Mouse (Mus musculus) heart, adult 2 months (tissue): Measurements from ENCODE around the gene Pom121l2. TPM values are rescaled to one million over a fixed set of nuclear protein-coding genes. Genes with fewer than 3 reads are reported as not detected.

Experiments used
- DNase-seq, 2 experiments: peaks; one replicate each; pipeline ENCODE4 v3.0.0; 2021
- H3K27ac ChIP-seq: fragments of 200-600 bp; 2 replicates; pipeline ENCODE4 v1.8.1; 2022
- H3K27me3 ChIP-seq: fragments of 200-500 bp; 2 replicates; pipeline ENCODE4 v1.6.1; 2012; ENCODE audit warnings: mild to moderate bottlenecking, low read length, inconsistent platforms, mixed read lengths; ENCODE audit not compliant: control insufficient read depth, insufficient read depth
- H3K36me3 ChIP-seq: fragments of 200-500 bp; 2 replicates; pipeline ENCODE4 v1.6.1; 2012; ENCODE audit warnings: low read length, inconsistent platforms; ENCODE audit not compliant: control insufficient read depth, insufficient read depth
- H3K4me1 ChIP-seq: fragments of 200-500 bp; 2 replicates; pipeline ENCODE4 v1.6.1; 2011; ENCODE audit warnings: low read length; ENCODE audit not compliant: control insufficient read depth, insufficient read depth
- H3K4me3 ChIP-seq: fragments of 200-600 bp; 2 replicates; pipeline ENCODE4 v1.8.1; 2022
- H3K79me2 ChIP-seq: fragments of 200-500 bp; replicated peaks from 2 replicates; pipeline ENCODE4 v1.6.1; 2012; ENCODE audit warnings: mild to moderate bottlenecking, inconsistent platforms, low read length, moderate library complexity, mixed read lengths; ENCODE audit not compliant: control insufficient read depth, insufficient read depth
- H3K9ac ChIP-seq: fragments of 200-500 bp; 2 replicates; pipeline ENCODE4 v1.6.1; 2012; ENCODE audit warnings: low read depth, mild to moderate bottlenecking, control low read depth, inconsistent platforms, low read length, mixed read lengths
- CTCF ChIP-seq: fragments of 200-600 bp; IDR thresholded peaks from 2 replicates; pipeline ENCODE4 v1.8.1; 2022; ENCODE audit warnings: antibody characterized with exemption, mild to moderate bottlenecking, moderate library complexity
- EP300 ChIP-seq: fragments of 200-500 bp; IDR thresholded peaks from 2 replicates; pipeline ENCODE4 v1.6.1; 2011; ENCODE audit warnings: low read depth, low read length, control low read depth; ENCODE audit not compliant: insufficient read depth
- POLR2A ChIP-seq: fragments of 200-500 bp; IDR thresholded peaks from 2 replicates; pipeline ENCODE4 v1.6.1; 2011; ENCODE audit warnings: mild to moderate bottlenecking, low read depth, low read length, control low read depth; ENCODE audit not compliant: insufficient read depth
- WGBS: fragments of 180-500 bp; shearing (Covaris S2); methylation state at CpG from one replicate; pipeline ENCODE4 v1.1.7; 2018; 5-methylcytosine and 5-hydroxymethylcytosine counted together
- intact Hi-C: fragments of 180-260 bp; cut with DNase I; formaldehyde crosslinking; loops from one replicate; pipeline ENCODE4 v1.15.1; 2025
- polyA plus RNA-seq: library from polyadenylated mRNA; depleted of rRNA; stranded (reverse); fragments of >200 nt; gene quantifications from 2 replicates; pipeline ENCODE4 v1.2.3, GENCODE M21; 2012
- total RNA-seq, 2 experiments: library from RNA; stranded (reverse); gene quantifications; 2 replicates each; pipeline ENCODE4 v1.2.3; 2021

Pom121l2 gene
- total and polyA plus RNA-seq, 3 experiments = 0.06 TPM; not detected in 2

DNA sequence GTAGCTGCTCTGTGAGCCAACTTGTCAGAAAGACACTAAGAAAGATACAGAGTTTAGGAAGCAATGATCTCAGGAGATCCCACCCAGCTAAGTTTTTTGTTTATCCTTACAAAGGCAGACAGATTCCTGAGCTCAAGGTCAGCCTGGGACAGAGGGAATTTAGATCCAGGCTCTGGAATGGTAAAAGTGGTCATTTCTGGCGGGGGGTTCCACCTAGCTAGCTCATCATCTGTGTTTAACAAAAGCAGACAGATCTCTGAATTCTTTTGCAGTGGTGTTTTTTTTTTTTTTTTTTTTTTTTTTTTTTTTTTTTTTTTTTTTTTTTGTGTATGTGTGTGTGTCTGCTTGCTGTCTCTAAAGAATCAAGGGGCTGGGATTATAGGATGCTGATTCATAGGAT lies 11.7 kb upstream of the Pom121l2 start:
- H3K9ac ChIP-seq = no peak overlapping the region
- H3K4me3 ChIP-seq = no peak overlapping the region
- H3K79me2 ChIP-seq = no peaks in the 10 kb centered on the region
- no peaks in the 10 kb centered on the region for H3K4me1 ChIP-seq
- no peak overlapping the region for H3K27ac ChIP-seq
- 44% methylated on average over 1 of the region's 1 CpGs for WGBS
- H3K36me3 ChIP-seq = no peaks in the 10 kb centered on the region
- no peak for TF ChIP-seq EP300
- TF ChIP-seq POLR2A = no peak
- TF ChIP-seq CTCF = no peak
- DNase-seq = no peak
- intact Hi-C loops = no loop called here
- H3K27me3 ChIP-seq = no peaks in the 10 kb centered on the region

DNA sequence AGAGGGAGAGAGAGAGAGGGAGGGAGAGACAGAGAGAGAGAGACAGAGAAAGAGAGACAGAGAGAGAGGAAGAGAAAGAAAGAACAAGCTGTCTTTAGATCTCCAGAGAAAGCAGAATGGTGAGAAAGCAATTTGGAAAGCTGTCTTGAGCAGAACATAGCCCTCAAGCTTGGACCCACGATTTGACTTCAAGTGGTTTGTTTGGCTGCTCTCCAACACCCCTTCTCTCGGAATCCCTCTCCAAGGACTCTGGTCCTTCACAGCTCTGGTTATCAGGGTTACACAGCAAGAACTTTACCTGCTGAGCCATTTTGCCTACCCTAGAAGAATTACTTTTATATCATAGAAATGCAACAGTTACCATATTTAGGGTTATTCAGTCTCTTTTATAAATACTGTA lies 11.2 kb upstream of the Pom121l2 start:
- H3K27ac ChIP-seq = no peak overlapping the region
- H3K36me3 ChIP-seq = no peaks in the 10 kb centered on the region
- intact Hi-C loops = loop anchor here (5.0 kb wide), 1 partner anchor 258 kb away; no protein-coding TSS in a partner anchor
- H3K4me1 ChIP-seq = no peaks in the 10 kb centered on the region
- 24% methylated on average over 2 of the region's 2 CpGs for WGBS
- H3K4me3 ChIP-seq = no peak overlapping the region
- no peak for DNase-seq
- H3K9ac ChIP-seq = no peak overlapping the region
- H3K27me3 ChIP-seq = no peaks in the 10 kb centered on the region
- H3K79me2 ChIP-seq = no peaks in the 10 kb centered on the region
- TF ChIP-seq CTCF (no peak), EP300 (no peak), POLR2A (no peak)

DNA sequence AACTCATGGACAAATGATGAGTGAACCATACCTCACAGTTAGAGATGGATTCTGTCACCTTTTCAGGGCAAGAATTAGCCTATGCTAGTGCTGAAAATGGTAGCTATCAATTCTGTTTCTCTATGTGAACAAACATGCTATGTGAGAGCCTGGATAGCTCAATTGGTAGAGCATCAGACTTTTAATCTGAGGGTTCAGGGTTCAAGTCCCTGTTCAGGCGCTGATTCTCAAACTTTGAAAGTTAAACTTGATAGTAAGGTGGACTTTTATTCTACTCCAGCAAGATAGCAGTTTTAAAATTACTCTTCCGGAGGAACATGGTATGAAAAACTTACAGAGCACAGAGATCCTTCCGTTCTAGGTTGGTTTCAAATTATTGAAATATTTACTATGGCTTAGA lies 9.4 kb upstream of the Pom121l2 start:
- Histone ChIP-seq H3K27me3 (no peaks in the 10 kb centered on the region), H3K79me2 (no peaks in the 10 kb centered on the region), H3K27ac (no peak overlapping the region), H3K36me3 (no peaks in the 10 kb centered on the region), H3K9ac (no peak overlapping the region), H3K4me1 (no peaks in the 10 kb centered on the region), H3K4me3 (no peak overlapping the region)
- TF ChIP-seq POLR2A (no peak), CTCF (no peak), EP300 (no peak)
- WGBS = 45% methylated on average over 3 of the region's 3 CpGs
- DNase-seq = no peak
- intact Hi-C loops = loop anchor here (5.0 kb wide), 1 partner anchor 259 kb away; no protein-coding TSS in a partner anchor

DNA sequence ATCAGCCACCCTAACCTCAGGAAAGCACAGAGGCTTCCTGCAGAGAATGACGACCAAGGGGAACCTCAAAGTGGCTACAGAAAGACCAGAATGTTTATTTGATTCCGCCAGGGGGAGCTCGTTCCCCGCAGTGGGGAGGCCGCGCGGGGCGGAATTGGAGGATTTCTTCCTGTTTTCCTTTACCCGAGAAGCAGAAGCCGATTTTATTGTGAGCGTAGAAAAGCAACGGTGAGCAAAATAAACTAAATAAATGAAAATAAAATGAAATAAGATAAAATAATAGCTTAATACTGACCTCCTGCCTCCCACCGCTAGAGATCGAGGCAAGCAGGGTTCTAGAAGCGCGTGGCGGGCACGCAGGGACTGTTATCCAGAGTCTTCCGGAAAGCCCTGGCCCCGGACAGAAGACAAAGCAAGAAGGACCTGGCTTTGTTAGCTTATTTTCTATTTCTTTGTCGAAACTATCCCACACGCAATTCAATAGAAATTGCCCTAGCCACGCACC lies 6.7 kb upstream of the Pom121l2 start:
- peak; percentile 46; the same call in 1 of the 2 replicates for TF ChIP-seq EP300
- peak; percentile 97 for TF ChIP-seq CTCF
- 0 out of 2 replicates have a peak, but pooled peaks have one; percentile 11 for TF ChIP-seq POLR2A
- intact Hi-C loops = loop anchor here (1.0 to 5.0 kb wide), 5 partner anchors 21 to 262 kb away; no protein-coding TSS in a partner anchor

DNA sequence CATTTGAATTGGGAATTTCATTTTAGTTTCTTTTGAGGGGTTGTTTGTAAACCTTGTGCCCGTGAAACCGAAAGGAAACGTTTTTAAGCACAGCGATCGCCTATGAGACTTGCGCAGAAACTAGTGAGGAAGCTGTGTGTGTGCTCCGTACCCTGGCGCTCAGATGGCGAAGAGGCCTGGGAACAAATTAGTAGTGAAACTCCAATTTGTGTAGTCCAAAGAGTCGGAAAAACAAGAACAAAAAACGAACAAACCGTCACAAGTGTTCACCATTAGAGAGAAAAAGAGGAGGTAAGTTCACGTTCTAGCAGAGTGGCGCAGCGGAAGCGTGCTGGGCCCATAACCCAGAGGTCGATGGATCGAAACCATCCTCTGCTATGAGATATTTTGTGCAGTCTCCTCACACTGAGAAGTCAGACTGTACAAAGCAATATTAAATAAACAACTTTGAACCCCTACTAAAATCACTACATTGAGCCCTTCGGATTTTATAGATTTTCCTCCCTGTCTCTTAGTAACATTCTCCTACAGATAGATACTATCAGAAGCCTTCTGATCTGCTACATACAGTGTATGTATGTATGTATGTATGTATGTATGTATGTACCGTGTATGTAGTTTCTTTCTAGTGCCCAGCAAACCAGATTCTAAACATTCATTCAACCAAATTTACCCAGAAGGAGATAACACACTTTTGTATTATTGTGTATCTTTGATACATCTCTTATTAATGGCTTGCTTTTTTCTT lies 6.1 kb upstream of the Pom121l2 start:
- intact Hi-C loops = loop anchor here (1.0 to 5.0 kb wide), 5 partner anchors 20 to 263 kb away; no protein-coding TSS in a partner anchor
- H3K4me3 ChIP-seq = peak overlapping the region; percentile 96
- H3K4me1 ChIP-seq = no peaks in the 10 kb centered on the region
- DNase-seq = peak; percentile 75 to 78
- H3K27me3 ChIP-seq = no peaks in the 10 kb centered on the region
- WGBS = 5% methylated on average over 20 of the region's 20 CpGs
- TF ChIP-seq CTCF (no peak), EP300 (peak; percentile 72; the same call in 1 of the 2 replicates), POLR2A (no peak)
- H3K27ac ChIP-seq = peak overlapping the region; percentile 97
- no peaks in the 10 kb centered on the region for H3K36me3 ChIP-seq
- H3K79me2 ChIP-seq = no peaks in the 10 kb centered on the region
- peak overlapping the region; percentile 87 for H3K9ac ChIP-seq

More for the DNA sequence above, 6.7 kb upstream of the Pom121l2 start:
- H3K4me1 ChIP-seq = no peaks in the 10 kb centered on the region
- WGBS = under 1% methylated on average over 23 of the region's 23 CpGs
- no peaks in the 10 kb centered on the region for H3K27me3 ChIP-seq
- no peaks in the 10 kb centered on the region for H3K36me3 ChIP-seq
- H3K4me3 ChIP-seq = peak overlapping the region; percentile 96
- peak; percentile 91 for DNase-seq
- H3K9ac ChIP-seq = peak overlapping the region; percentile 87
- H3K79me2 ChIP-seq = no peaks in the 10 kb centered on the region
- H3K27ac ChIP-seq = peak overlapping the region; percentile 97

DNA sequence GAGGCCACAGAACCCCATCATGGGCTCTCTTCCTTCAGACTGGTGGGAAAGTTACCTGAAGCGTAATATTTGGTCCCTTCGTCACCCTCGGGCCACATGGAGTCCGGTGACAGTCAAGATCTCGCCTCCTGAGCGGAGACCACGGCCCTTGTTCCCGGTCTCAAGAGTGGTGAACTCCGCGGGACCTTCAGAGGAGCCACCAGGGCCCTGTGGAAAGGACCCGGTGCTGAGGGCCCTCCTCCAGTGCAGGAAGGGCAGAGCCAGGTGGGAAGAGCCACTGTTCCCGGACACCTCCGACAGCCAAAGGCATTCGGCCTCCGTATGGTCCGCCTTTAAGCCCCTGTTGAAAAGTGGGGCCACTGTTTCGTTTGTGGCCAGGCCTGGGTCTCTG lies 804 bp downstream of the Pom121l2 start:
- H3K27ac ChIP-seq = no peak overlapping the region
- H3K4me3 ChIP-seq = peak overlapping the region; percentile 62
- H3K9ac ChIP-seq = peak overlapping the region; percentile 72
- H3K4me1 ChIP-seq = peaks cover 1% of the 10 kb centered on the region; the same call in 1 of the 2 replicates
- intact Hi-C loops = no loop called here
- H3K79me2 ChIP-seq = no peaks in the 10 kb centered on the region
- TF ChIP-seq CTCF (no peak), EP300 (no peak), POLR2A (no peak)
- no peak for DNase-seq
- 23% methylated on average over 17 of the region's 17 CpGs for WGBS
- H3K27me3 ChIP-seq = peaks cover 2% of the 10 kb centered on the region; the same call in 1 of the 2 replicates
- H3K36me3 ChIP-seq = no peaks in the 10 kb centered on the region
